Mouse (Mus musculus) forebrain, embryonic 10.5 days (tissue): ENCODE results near the gene Olfr676. TPM values are rescaled to one million over a fixed set of nuclear protein-coding genes. Genes with fewer than 3 reads are reported as not detected.
"Not testable (repeated sequence)": the region's sequence is repeated elsewhere in the genome, so short reads cannot be mapped to it uniquely, and the experiment has no call there.

Experiments
- DNase-seq: peaks from one replicate; pipeline ENCODE4 v3.0.0-alpha.2; 2017; ENCODE audit warnings: low spot score; ENCODE audit errors: extremely low spot score
- H3K27ac ChIP-seq: fragments of 300-500 bp; sonication (generic); 2 replicates; pipeline ENCODE4 v1.5.1; 2016; ENCODE audit warnings: mild to moderate bottlenecking
- H3K27me3 ChIP-seq: fragments of 300-500 bp; sonication (generic); 2 replicates; pipeline ENCODE4 v1.6.1; 2016; ENCODE audit warnings: mild to moderate bottlenecking; ENCODE audit not compliant: poor library complexity, severe bottlenecking
- H3K36me3 ChIP-seq: fragments of 300-500 bp; sonication (generic); replicated peaks from 2 replicates; pipeline ENCODE4 v1.6.1; 2016; ENCODE audit warnings: mild to moderate bottlenecking, moderate library complexity
- H3K4me1 ChIP-seq: fragments of 300-500 bp; sonication (generic); 2 replicates; pipeline ENCODE4 v1.6.1; 2016
- H3K4me3 ChIP-seq: fragments of 300-500 bp; sonication (generic); 2 replicates; pipeline ENCODE4 v1.5.1; 2016; ENCODE audit warnings: mild to moderate bottlenecking, moderate library complexity
- H3K9me3 ChIP-seq: fragments of 300-500 bp; sonication (generic); 2 replicates; pipeline ENCODE4 v1.6.1; 2016; ENCODE audit warnings: mild to moderate bottlenecking, moderate library complexity
- WGBS: fragments of 180-500 bp; shearing (Covaris S2); methylation state at CpG from one replicate; pipeline ENCODE4 v1.1.7; 2016; 5-methylcytosine and 5-hydroxymethylcytosine counted together
- polyA plus RNA-seq: library from polyadenylated mRNA; unstranded; fragments of >200 nt; fragmentation: Nextera tagmentation; extraction: Ambion mirVana; gene quantifications from 2 replicates; pipeline ENCODE4 v1.2.1, GENCODE M21; 2016

The Olfr676 gene
- polyA plus RNA-seq, result not detected in 2 replicates

- no peak for DNase-seq
- Histone ChIP-seq H3K27ac (no peak within 1 kb of the TSS), H3K9me3 (no peaks in the 10 kb centered on the region), H3K36me3 (no peaks in the 10 kb centered on the region), H3K4me1 (no peaks in the 10 kb centered on the region), H3K27me3 (no peaks in the 10 kb centered on the region), H3K4me3 (no peak within 1 kb of the TSS)
Measured at GRCm38 (mm10) chr7:105032398-105032797, at the start of gene Olfr676. Gene Olfr676 (plus strand): TSS chr7:105032698.

DNA sequence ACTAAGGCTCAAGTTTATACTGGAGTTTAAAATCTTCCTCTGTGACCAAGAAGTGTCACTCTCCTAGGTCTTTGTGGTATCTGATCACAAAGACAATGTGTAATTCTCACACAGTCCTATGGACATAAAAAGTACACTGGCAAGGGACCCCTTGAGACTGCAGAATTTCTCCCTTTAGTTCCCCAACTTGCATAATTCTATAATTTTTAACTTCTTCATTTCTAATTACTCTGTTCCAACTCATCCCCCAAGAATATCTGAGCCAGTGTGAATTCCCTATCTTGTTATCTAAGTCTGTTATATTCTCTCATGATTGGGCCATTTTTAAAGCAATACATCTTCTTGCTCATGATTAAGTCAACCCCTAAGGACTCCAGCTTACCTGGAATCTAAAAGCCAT is 30.6 kb upstream of the Olfr676 start, which contains the start of gene Olfr672:
Gene Olfr672 (minus strand): TSS at position 101 of the 400 bp plus-strand sequence.
- no peaks in the 10 kb centered on the region for H3K36me3 ChIP-seq

DNA sequence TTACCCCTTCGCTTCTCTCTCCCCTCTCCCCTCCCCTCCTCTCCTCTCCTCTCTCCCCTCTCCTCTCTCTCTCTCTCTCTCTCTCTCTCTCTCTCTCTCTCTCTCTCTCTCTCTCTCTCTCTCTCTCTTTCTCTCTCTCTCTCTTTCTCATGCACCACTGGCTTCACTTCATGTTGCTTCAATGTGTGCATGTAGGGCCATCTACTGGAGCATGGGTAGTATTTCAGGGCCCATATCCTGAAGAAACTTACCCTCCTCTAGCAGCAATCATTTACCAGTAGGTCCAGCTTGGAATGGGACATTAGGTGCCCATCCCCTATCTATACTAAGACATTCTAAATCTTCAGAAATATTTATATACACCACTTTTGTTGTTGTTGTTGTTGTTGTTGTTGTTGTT is 10.0 kb upstream of the Olfr676 start:
- H3K4me1 ChIP-seq, result no peaks in the 10 kb centered on the region
- H3K4me3 ChIP-seq, result no peak overlapping the region
- H3K9me3 ChIP-seq, result no peaks in the 10 kb centered on the region
- WGBS, result 82% methylated on average over 1 of the region's 1 CpGs
- no peaks in the 10 kb centered on the region for H3K27me3 ChIP-seq
- no peaks in the 10 kb centered on the region for H3K36me3 ChIP-seq
- no peak for DNase-seq
- H3K27ac ChIP-seq, result no peak overlapping the region

More for the DNA sequence above, 30.6 kb upstream of the Olfr676 start, which contains the start of gene Olfr672:
- no peak within 1 kb of the TSS for H3K4me3 ChIP-seq
- DNase-seq, result no peak
- H3K27ac ChIP-seq, result no peak within 1 kb of the TSS
- H3K9me3 ChIP-seq, result no peaks in the 10 kb centered on the region
- no peaks in the 10 kb centered on the region for H3K4me1 ChIP-seq
- no peaks in the 10 kb centered on the region for H3K27me3 ChIP-seq

- no peaks in the 10 kb centered on the region for H3K36me3 ChIP-seq
- no peaks in the 10 kb centered on the region for H3K27me3 ChIP-seq
- H3K9me3 ChIP-seq, result no peaks in the 10 kb centered on the region
- no peak within 1 kb of the TSS for H3K27ac ChIP-seq
- DNase-seq, result no peak
- no peaks in the 10 kb centered on the region for H3K4me1 ChIP-seq
- 81% methylated on average over 1 of the region's 1 CpGs for WGBS
- no peak within 1 kb of the TSS for H3K4me3 ChIP-seq
Measured at GRCm38 (mm10) chr7:105028360-105028759, 4.1 kb upstream of the Olfr676 start, which contains the start of gene Olfr675. Gene Olfr675 (minus strand): TSS chr7:105028460.

GRCm38 (mm10) chr7:105033836-105034235 is 1.3 kb downstream of the Olfr676 start:
- H3K9me3 ChIP-seq, H3K36me3 ChIP-seq, H3K4me3 ChIP-seq, H3K4me1 ChIP-seq, DNase-seq, H3K27me3 ChIP-seq, H3K27ac ChIP-seq: not testable (repeated sequence)
- 65% methylated on average over 5 of the region's 5 CpGs for WGBS

GRCm38 (mm10) chr7:105058951-105059350 is 26.5 kb downstream of the Olfr676 start:
- no peaks in the 10 kb centered on the region for H3K36me3 ChIP-seq
- H3K4me1 ChIP-seq, result no peaks in the 10 kb centered on the region
- no peak overlapping the region for H3K27ac ChIP-seq
- no peak for DNase-seq
- H3K27me3 ChIP-seq, result no peaks in the 10 kb centered on the region
- H3K9me3 ChIP-seq, result no peaks in the 10 kb centered on the region
- no peak overlapping the region for H3K4me3 ChIP-seq

- 85% methylated on average over 1 of the region's 1 CpGs for WGBS
- no peak for DNase-seq
- Histone ChIP-seq H3K27me3 (no peaks in the 10 kb centered on the region), H3K9me3 (no peaks in the 10 kb centered on the region), H3K27ac (no peak within 1 kb of the TSS), H3K4me3 (no peak within 1 kb of the TSS), H3K36me3 (no peaks in the 10 kb centered on the region), H3K4me1 (no peaks in the 10 kb centered on the region)
Measured at GRCm38 (mm10) chr7:105064175-105064574, 31.7 kb downstream of the Olfr676 start, which contains the start of gene Olfr678. Gene Olfr678 (plus strand): TSS chr7:105064475.

GRCm38 (mm10) chr7:105080905-105081304 is 48.4 kb downstream of the Olfr676 start, which contains the start of gene Olfr679:
Gene Olfr679 (plus strand): TSS chr7:105081205.
- H3K27ac ChIP-seq, result no peak within 1 kb of the TSS
- WGBS, result 74% methylated on average over 1 of the region's 1 CpGs
- H3K27me3 ChIP-seq, result no peaks in the 10 kb centered on the region
- no peaks in the 10 kb centered on the region for H3K9me3 ChIP-seq
- H3K4me1 ChIP-seq, result no peaks in the 10 kb centered on the region
- no peak for DNase-seq
- H3K36me3 ChIP-seq, result no peaks in the 10 kb centered on the region
- no peak within 1 kb of the TSS for H3K4me3 ChIP-seq

Other genes with a start within 250 kb of the Olfr676 start
- gene Usp17lb, start 190.1 kb upstream of the Olfr676 start, polyA plus RNA-seq, result not detected in 2 replicates
- not detected in 2 replicates for gene Usp17la, start 175.7 kb upstream of the Olfr676 start, polyA plus RNA-seq
- gene Olfr665, start 154.7 kb upstream of the Olfr676 start, polyA plus RNA-seq, result not detected in 2 replicates
- not detected in 2 replicates for gene Olfr666, start 136.7 kb upstream of the Olfr676 start, polyA plus RNA-seq
- not detected in 2 replicates for gene Olfr667, start 111.2 kb upstream of the Olfr676 start, polyA plus RNA-seq
- gene Olfr668, start 104.6 kb upstream of the Olfr676 start, polyA plus RNA-seq, result not detected in 2 replicates
- not detected in 2 replicates for gene Olfr669, start 98.5 kb upstream of the Olfr676 start, polyA plus RNA-seq
- gene Olfr670, start 70.1 kb upstream of the Olfr676 start, polyA plus RNA-seq, result not detected in 2 replicates
- not detected in 2 replicates for gene Olfr671, start 53.6 kb upstream of the Olfr676 start, polyA plus RNA-seq
- not detected in 2 replicates for gene Olfr672, start 30.7 kb upstream of the Olfr676 start, polyA plus RNA-seq
- not detected in 2 replicates for gene Olfr675, start 4.2 kb upstream of the Olfr676 start, polyA plus RNA-seq
- gene Olfr677, start 18.7 kb downstream of the Olfr676 start, polyA plus RNA-seq, result not detected in 2 replicates
- not detected in 2 replicates for gene Olfr678, start 31.8 kb downstream of the Olfr676 start, polyA plus RNA-seq
- gene Olfr679, start 48.5 kb downstream of the Olfr676 start, polyA plus RNA-seq, result not detected in 2 replicates
- gene Olfr680-ps1, start 60.1 kb downstream of the Olfr676 start, polyA plus RNA-seq, result not detected in 2 replicates
- gene Olfr681, start 84.1 kb downstream of the Olfr676 start, polyA plus RNA-seq, result not detected in 2 replicates
- gene Olfr683, start 114.3 kb downstream of the Olfr676 start, polyA plus RNA-seq, result not detected in 2 replicates
- gene Olfr684, start 131.0 kb downstream of the Olfr676 start, polyA plus RNA-seq, result not detected in 2 replicates
- gene Olfr685, start 153.3 kb downstream of the Olfr676 start, polyA plus RNA-seq, result not detected in 2 replicates
- gene Olfr686, start 174.8 kb downstream of the Olfr676 start, polyA plus RNA-seq, result not detected in 2 replicates